Mouse (Mus musculus) inflammation-experienced regulatory T-cells, adult 16 weeks (primary cell): ENCODE data around the gene Taar8b. TPM values are rescaled to one million over a fixed set of nuclear protein-coding genes. Genes with fewer than 3 reads are reported as not detected.

Source experiments
- polyA plus RNA-seq: library from polyadenylated mRNA; unstranded; fragments of 100-300 nt; shearing (Covaris generic); gene quantifications from one replicate; pipeline ENCODE4 v1.2.1, GENCODE M21; 2017

Gene Taar8b
- not detected for polyA plus RNA-seq

DNA sequence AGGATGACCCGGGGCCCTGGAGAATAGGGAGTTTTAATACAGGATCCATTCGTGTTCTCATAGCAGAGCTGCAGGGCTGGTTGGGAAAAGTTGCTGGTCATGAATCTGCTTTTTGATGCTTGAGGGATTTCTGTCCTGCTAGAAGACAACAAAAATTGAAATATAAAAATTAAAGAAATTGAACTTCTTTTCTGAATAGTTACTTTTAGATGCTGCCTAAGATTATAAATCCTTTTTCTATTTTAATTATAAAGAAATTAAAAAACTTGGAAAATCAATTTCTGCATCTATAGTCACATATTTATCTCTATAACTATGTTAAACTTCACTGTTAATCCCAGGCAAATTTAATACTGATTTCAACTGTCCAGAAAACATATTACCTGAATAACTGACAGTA, at the start of gene Taar8b:
TSS of gene Taar8b (minus strand) at position 101 of the 400 bp plus-strand sequence.

DNA sequence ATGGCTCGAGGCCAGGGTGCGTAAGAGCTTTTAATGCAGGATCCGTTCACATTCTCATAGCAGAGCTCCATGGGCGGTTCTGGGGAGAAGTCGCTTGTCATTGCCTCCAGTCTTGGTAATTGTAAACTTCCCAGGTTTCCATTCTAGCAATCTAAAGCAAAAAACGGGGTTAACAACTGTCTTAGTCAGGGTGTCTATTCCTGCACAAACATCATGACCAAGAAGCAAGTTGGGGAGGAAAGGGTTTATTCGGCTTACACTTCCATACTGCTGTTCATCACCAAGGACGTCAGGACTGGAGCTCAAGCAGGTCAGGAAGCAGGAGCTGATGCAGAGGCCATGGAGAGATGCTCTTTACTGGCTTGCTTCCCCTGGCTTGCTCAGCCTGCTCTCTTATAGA, 17.3 kb upstream of the Taar8b start, which contains the start of gene Taar9:
TSS of gene Taar9 (minus strand) at position 101 of the 400 bp plus-strand sequence.

DNA sequence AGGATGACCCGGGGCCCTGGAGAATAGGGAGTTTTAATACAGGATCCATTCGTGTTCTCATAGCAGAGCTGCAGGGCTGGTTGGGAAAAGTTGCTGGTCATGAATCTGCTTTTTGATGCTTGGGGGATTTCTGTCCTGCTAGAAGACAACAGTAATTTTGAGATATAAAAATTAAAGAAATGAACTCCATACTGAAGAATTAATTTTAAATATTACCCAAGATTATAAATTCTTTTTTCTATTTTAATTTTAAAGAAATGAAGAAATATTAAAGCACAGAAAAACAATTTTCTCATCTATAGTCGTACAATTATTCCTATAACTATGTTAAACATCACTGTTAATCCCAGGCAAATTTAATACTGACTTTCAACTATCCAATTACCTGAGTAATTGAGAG, 9.7 kb upstream of the Taar8b start, which contains the start of gene Taar8c:
TSS of gene Taar8c (minus strand) at position 101 of the 400 bp plus-strand sequence.

DNA sequence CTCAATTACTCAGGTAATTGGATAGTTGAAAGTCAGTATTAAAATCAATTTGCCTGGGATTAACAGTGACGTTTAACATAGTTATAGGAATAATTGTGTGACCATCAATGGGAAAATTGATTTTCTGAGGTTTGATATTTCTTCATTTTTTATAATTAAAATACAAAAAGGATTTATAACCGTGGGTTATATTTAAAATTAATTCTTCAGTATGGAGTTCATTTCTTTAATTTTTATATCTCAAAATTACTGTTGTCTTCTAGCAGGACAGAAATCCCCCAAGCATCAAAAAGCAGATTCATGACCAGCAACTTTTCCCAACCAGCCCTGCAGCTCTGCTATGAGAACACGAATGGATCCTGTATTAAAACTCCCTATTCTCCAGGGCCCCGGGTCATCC, 15.9 kb downstream of the Taar8b start, which contains the start of gene Taar8a:
TSS of gene Taar8a (plus strand) at position 301 of the 400 bp plus-strand sequence.

DNA sequence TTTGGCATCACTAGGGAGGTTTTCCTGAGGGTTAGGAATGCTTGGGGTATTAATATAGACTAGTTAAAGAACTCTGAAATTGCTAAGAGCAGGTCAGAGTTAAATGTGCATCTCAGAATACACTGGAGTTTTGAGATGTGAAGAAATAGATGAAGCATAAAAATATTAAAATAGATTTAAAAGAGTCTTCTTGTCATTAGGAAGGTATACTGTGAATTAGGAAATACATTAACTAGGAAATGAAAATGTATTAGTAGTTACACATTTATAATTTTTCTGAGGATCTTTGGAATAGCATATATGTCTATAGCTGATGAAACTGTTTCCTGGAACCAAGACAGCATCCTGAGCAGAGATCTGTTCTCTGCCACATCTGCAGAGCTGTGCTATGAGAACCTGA, 42.9 kb downstream of the Taar8b start, which contains the start of gene Taar7f:
TSS of gene Taar7f (plus strand) at position 301 of the 400 bp plus-strand sequence.

Other genes starting within 250 kb of the Taar8b start
- 0.16 TPM for gene Vnn3, start 240.8 kb downstream of the Taar8b start, polyA plus RNA-seq
- not detected for gene Vnn1, start 197.6 kb downstream of the Taar8b start, polyA plus RNA-seq
- gene Taar1, start 171.9 kb downstream of the Taar8b start, polyA plus RNA-seq, result not detected
- not detected for gene Taar2, start 153.7 kb downstream of the Taar8b start, polyA plus RNA-seq
- gene Taar3, start 142.7 kb downstream of the Taar8b start, polyA plus RNA-seq, result not detected
- not detected for gene Taar4, start 131.8 kb downstream of the Taar8b start, polyA plus RNA-seq
- not detected for gene Taar5, start 121.6 kb downstream of the Taar8b start, polyA plus RNA-seq
- gene Taar6, start 106.6 kb downstream of the Taar8b start, polyA plus RNA-seq, result not detected
- gene Taar7a, start 98.8 kb downstream of the Taar8b start, polyA plus RNA-seq, result not detected
- gene Taar7b, start 92.4 kb downstream of the Taar8b start, polyA plus RNA-seq, result not detected
- gene Taar7d, start 65.1 kb downstream of the Taar8b start, polyA plus RNA-seq, result not detected
- gene Taar7e, start 54.7 kb downstream of the Taar8b start, polyA plus RNA-seq, result not detected
- not detected for gene Taar7f, start 42.8 kb downstream of the Taar8b start, polyA plus RNA-seq
- gene Taar8a, start 15.8 kb downstream of the Taar8b start, polyA plus RNA-seq, result not detected
- gene Taar8c, start 9.6 kb upstream of the Taar8b start, polyA plus RNA-seq, result not detected
- gene Taar9, start 17.2 kb upstream of the Taar8b start, polyA plus RNA-seq, result not detected
- gene Stx7, start 57.0 kb upstream of the Taar8b start, polyA plus RNA-seq, result 46.3 TPM
- gene Moxd1, start 131.2 kb upstream of the Taar8b start, polyA plus RNA-seq, result not detected